Mouse (Mus musculus): ENCODE results near the gene Nudt14.

Gene Nudt14

GRCm38 (mm10) chr12:112941776-112942713 lies at the start of gene Nudt14:
Gene Nudt14 (minus strand): TSS chr12:112942124.
- peak in 1 of 2 experiments; percentile 71 for DNase-seq (ENCODE audit: low spot score in 2 of 2)

DNA sequence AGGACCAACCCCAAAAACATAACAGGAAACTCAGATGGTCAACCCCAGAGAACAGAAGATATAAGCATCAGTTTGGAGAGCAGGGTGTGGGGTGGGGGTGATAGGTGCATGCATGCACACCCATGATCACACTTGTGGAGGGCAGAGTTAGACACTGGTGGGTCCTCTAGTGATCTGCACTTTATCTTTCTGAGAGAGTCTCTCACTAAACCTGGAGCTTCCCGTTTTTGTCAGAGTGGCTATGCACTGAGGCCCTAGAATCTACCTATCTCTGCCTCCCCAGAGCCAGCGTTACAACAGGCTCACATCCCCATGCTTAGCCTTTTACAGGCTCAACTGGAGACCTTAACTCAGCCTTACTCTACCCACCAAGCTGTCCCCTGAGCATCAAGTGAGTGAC lies 49.5 kb upstream of the Nudt14 start:
- no peak for DNase-seq (ENCODE audit: low spot score in 2 of 2)

- no peak for DNase-seq (ENCODE audit: low spot score in 2 of 2)
Measured at GRCm38 (mm10) chr12:112990706-112991405, 48.9 kb upstream of the Nudt14 start.

DNA sequence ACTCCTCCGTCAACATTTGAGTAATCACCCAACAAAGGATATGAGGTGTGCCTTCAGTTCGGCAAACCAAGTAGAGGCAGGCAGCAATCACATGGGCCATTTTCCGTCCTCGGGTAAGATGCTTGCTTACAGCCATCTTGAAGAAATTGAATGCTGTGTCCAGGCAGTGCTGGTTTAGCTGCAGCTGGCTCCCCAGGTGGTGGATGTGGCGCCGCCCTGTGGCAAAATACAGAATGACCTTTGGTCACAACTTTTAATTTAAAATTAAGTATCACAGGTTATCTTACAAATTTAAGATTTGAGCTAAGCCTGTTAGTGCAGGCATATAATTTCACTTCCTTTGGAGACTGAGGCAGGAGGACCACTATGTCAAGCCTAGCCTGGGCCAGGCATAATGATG lies 46.0 kb upstream of the Nudt14 start:
- peak in 1 of 2 experiments; percentile 35 for DNase-seq (ENCODE audit: low spot score in 2 of 2)

DNA sequence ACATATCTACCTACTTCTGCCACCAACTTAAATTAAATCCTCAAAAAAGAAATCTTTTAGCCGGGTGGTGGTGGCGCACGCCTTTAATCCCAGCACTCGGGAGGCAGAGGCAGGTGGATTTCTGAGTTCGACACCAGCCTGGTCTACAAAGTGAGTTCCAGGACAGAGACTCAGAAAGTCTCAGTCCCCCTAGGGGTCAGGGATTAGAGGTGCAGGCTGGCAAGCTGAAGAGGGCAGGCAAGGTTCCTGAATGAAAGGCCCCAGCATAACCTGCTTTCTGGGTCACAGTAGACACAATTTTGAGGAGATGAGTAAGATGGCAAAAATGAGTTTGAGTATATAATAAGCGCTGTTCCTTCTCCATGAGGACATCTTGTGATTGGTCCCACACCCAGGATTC lies 43.4 kb upstream of the Nudt14 start:
- no peak for DNase-seq (ENCODE audit: low spot score in 2 of 2)

DNA sequence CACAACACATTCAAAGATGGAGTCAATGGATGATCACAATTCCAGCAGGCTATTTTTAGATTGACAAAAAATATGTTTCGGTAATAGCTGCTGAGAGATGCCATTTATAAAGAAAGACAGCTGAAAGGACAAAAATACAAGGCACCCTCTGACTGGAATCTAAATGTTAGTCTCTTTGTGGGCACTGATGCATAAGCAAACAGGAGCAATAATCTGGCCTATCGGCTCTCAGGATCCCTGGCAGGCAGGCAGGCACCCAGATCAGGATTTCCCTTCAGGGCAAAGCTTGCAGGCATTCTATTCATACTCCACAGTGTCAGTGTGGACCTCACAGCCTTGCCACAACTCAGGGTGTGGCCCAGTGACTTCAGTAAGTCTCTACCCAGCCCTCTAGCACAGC lies 40.1 kb upstream of the Nudt14 start:
- DNase-seq (ENCODE audit: low spot score in 2 of 2), result no peak

DNA sequence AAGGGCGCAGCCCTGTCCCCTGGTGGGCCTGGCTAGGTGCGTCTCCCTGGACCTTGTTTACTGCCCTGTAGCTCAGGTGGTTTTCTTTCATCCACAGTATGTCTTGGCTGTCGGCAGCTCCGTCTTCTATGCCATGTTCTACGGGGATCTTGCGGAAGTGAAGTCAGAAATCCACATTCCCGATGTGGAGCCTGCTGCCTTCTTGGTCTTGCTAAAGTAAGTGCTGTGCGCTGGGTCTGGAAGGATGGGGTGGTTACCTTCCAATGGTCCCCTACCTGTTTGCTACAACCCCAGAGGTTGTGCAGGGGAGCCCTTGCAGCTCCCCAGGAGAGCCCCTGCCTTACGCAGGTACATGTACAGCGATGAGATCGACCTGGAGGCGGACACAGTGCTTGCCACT lies 35.2 kb upstream of the Nudt14 start:
- no peak for DNase-seq (ENCODE audit: low spot score in 2 of 2)

GRCm38 (mm10) chr12:112976371-112977073 lies 34.6 kb upstream of the Nudt14 start, which contains the start of gene Btbd6:
Gene Btbd6 (plus strand): TSS chr12:112976482.
- peak; percentile 94 for DNase-seq (ENCODE audit: low spot score in 2 of 2)

GRCm38 (mm10) chr12:112974736-112975135 lies 32.8 kb upstream of the Nudt14 start:
- DNase-seq (ENCODE audit: low spot score in 2 of 2), result no peak

GRCm38 (mm10) chr12:112969616-112970015 lies 27.7 kb upstream of the Nudt14 start:
- DNase-seq (ENCODE audit: low spot score in 2 of 2), result no peak

GRCm38 (mm10) chr12:112968943-112969342 lies 27.0 kb upstream of the Nudt14 start:
- DNase-seq (ENCODE audit: low spot score in 2 of 2), result no peak

DNA sequence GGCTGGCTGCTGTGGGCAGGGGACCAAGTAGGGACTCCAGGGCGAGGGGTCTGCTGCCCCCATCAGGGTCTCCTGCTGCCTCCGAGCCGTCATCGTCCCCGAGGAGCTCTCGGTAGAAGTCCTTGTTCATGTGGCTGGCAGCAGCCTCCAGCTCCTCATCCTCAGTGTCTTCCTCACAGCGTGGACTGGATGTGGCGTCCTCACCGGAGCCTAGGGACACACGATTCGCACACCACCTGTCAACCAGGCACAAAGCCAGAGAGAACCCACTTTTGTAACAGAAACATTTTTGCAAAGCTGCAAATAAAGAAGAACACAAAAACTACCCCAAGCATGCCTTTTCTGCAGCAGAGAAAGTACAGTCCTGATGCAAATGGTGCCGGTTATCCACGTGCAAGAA lies 23.9 kb upstream of the Nudt14 start:
- no peak for DNase-seq (ENCODE audit: low spot score in 2 of 2)

DNA sequence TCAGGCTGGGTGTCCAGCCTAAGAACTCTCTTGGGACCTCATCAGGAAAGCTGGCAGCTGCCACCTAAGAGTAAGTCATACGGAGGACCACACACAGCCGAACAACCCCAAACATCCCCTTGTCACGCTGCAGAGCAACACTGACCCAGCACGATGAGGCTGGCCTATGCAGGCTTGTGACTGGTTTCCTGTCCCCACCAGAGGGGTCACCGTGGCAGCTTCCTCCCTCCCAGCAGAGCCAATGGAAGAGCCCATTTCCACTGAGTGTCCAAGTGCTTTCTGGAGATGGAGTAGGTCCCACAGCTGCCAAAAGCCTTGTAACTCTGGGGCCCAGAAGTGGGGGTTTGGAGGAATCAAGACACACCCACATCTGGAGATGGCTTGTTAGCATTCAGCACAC lies 19.9 kb upstream of the Nudt14 start:
- no peak for DNase-seq (ENCODE audit: low spot score in 2 of 2)

DNA sequence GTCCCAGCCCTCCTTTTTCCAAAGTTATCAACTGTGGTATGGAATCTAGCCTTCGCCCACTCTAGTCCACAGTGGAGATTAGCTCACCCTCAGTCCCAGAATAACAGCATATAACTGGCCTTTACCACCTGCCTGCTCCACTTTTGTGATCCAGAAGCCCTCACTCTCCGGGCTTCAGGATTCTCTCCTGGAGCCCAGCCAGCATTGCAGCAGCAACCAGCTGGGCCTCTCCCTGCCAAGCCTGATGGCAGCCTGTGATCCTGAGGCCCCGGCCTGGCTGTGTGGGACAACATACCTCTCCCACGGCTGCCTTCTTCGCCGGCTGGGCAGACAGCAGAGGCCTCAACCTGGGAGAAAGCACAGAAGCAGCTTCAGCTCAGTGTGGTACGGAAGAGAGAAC lies 19.5 kb upstream of the Nudt14 start:
- peak in 1 of 2 experiments; percentile 62 for DNase-seq (ENCODE audit: low spot score in 2 of 2)

DNA sequence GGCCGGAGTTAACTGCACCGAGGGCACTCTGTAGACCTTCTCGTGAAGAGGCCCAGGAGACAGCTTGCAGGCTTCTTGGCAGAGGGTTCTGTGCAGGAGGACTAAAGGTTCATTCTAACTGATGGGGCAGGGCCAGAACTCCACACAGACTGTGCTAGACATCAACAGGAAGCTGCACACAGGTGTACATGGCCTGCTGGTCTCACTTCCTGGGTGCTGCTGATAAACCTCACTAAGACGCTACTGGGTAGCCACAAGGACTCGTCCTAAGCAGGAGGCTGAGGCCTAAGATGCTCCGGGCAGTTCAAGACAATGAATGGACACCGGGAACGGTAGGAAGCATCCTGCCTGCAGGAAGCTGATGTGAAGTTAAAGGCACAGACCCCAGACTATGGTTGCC lies 17.5 kb upstream of the Nudt14 start:
- no peak for DNase-seq (ENCODE audit: low spot score in 2 of 2)

DNA sequence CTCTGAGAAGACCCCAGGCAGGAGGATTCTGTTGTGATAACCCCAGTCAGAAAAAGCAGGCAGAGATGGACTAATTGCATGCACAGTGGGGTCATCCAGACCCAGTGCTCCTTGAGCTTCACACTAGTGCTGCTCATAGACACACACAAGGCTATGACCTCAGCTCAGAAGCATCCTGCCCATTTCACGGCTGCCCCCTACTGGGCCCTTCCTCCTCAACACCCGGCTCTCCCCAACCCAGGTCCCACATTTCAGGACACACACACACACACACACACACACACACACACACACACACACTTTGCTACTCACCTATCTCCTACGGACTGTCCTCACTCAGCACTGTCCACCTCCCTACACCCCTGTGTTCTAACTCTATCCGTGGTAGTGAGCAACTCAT lies 16.4 kb upstream of the Nudt14 start:
- peak in 1 of 2 experiments; percentile 51 for DNase-seq (ENCODE audit: low spot score in 2 of 2)

DNA sequence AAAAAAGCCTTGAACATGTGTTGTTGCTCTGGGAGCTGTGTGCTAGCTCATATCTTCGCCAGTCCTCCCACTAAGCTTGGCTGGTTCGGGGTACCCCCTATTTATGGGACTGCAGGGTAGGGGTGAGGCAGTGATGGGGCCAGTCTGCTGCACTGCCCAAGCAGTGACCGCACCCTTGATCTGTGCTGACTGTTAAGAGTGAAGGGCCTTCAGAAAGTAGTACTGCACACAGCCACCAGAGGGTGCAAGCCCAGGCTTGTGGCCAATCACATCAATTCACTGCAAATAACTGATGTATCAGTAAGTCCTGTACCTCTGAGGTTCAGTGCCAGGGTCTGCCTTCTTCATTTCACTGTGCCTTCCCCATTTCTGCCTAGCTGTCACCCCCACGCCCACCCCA lies 13.9 kb upstream of the Nudt14 start:
- DNase-seq (ENCODE audit: low spot score in 2 of 2), result peak; percentile 73 to 82

DNA sequence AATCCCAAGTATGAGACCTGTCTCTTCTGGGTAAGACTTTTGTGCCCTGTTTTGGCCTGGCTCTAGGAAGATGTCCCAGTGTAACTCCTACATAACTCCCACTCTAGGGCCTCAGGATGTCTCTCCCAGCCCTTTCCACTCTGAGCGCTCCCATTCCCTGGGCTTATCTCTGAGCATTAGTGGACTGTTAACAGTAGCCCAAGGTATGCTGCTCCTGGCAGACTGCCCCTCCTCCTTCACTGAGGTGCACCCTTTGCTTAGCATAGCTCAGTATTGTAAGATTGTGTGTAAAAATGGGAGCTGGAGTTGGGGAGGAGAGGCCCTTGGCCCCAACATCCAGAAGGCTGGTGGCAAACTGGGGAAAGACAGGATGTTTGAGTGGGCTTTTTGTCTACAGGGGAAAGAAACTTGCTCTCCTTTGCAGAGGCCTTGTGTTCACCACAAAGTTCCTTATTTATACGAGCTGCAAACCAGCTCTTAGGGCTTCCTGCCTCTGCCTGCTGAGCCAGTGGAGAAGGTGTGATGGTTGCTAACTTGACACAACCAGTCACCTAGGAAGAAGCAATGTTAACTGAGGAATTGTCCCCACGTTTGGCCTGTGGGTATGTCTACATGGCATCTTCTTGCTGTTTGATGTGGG lies 11.1 kb upstream of the Nudt14 start:
- no peak for DNase-seq (ENCODE audit: low spot score in 2 of 2)

GRCm38 (mm10) chr12:112952433-112952832 lies 10.5 kb upstream of the Nudt14 start:
- DNase-seq (ENCODE audit: low spot score in 2 of 2), result peak in 1 of 2 experiments; percentile 43

DNA sequence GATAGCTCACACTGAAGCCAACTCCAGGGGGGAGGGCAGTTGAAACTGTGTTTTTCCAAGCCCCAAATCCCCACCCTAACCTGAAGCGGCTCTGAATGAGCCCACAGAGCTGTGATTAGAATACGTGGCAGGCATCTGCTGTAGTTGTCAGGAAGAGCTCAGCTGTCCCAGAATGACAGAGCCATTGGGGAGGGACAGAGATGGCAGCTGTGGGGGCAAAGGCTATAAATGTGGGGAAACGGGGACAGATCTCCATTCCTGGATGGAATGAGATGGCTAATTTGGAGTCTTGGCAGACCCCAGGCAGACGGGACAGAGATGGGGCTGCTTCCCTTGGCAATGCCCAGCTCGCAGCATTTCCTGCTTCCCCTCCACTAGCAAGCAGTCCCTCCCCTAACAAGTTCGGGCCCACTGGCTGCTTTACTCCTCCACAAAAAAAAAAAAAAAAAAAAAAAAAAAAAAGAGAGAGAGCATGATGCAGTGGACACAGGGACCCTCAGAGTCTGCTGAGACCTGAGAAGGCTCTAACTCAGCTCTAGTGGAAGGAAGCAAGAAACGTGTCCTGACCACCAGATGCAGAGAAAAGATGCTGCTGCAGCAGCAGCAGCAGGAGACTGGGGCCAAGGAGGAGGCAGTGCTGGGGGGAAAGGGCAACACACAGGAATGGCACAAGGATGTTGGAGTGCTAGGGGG lies 9.4 kb upstream of the Nudt14 start:
- DNase-seq (ENCODE audit: low spot score in 2 of 2), result no peak

DNA sequence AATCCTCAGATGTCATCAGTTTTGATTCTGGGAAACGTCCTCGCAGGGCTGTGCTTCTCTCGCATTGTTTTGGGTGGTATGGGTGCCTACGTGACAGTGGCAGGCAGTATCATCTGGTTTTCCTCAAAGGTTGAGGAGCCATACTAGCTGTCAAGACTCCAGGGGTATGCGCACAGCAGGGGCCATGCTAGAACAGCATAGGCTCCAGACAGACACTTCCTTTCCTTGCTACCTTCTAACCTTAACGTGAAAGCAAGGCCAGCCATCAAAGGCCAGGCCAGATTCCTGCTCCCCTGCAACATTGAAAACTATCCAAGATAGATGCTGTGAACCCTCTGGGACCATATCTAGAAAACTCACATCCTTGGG lies 8.8 kb upstream of the Nudt14 start:
- DNase-seq (ENCODE audit: low spot score in 2 of 2), result peak in 1 of 2 experiments; percentile 45

Measured in right cerebral cortex, postnatal 10 days (tissue).